Mouse (Mus musculus) retina, embryonic 14.5 days (tissue): Measurements from ENCODE around the gene Dgkh.

Experiments used
- DNase-seq: peaks from one replicate; pipeline ENCODE4 v3.0.0-alpha.2; 2015; ENCODE audit warnings: low spot score

Dgkh gene

DNA sequence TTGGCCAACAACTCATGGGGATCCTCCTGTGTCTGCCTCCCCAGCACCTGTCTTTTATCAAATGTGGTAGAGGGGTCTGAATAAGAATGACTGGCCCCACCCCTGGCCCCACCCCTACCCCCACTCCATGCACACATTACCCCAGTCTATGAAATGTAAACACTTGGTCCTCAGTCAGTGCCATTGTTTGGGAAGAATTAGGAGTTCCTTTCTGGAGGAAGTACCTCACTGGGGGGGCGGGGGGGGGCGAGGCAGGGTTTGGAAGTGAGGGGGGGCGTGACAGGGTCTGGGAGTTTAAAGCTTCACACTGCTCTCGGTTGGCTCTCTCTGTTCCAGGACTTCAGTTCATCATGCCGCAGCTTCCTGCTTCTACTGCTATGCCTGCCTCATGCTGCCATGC lies 10.5 kb downstream of the Dgkh start:
- no peak for DNase-seq

- no peak for DNase-seq
Observed at GRCm38 (mm10) chr14:78716035-78716434, 16.5 kb downstream of the Dgkh start.

- DNase-seq = no peak
Observed at GRCm38 (mm10) chr14:78712565-78713148, 19.9 kb downstream of the Dgkh start.

DNA sequence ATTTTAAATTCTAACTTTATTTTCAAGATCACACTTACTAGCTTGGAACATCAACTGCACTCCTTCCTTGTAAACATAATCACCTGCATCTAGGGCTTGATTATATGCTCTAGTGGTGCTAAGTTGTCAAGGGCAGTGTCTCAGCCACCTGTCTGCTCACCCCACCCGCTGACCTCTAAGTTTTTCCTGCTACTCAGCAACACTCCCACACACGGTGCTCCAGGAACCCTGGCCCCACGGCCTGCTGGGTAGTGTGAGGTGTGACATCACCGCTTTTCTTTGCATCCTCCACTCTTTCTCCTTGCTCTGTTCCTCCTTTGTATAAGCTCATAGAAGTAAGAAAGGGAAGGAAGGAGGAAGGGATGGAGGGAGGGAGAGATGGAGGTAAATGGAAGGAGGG lies 21.9 kb downstream of the Dgkh start:
- no peak for DNase-seq

DNA sequence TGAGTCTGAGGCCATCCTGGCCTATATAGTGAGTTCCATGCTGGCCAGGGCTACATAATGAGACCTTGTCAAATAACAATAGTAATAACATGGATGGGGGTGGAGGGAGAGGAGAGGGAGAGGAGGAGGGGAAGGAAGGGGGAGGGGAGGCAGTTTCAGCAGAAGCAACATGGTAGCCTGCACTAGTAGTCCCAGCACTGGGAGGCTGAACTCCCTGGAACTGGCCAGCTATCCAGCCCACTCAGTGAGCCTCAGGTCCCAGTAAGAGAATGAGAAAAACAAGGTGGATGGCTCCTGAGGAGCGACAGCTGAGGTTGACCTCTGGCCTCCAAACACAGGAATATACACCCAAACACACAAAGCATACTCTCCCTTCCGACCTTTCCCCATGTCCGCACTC lies 27.0 kb downstream of the Dgkh start:
- no peak for DNase-seq

- no peak for DNase-seq
Observed at GRCm38 (mm10) chr14:78703989-78704388, 28.6 kb downstream of the Dgkh start.

- DNase-seq = no peak
Observed at GRCm38 (mm10) chr14:78703361-78703760, 29.2 kb downstream of the Dgkh start.

DNA sequence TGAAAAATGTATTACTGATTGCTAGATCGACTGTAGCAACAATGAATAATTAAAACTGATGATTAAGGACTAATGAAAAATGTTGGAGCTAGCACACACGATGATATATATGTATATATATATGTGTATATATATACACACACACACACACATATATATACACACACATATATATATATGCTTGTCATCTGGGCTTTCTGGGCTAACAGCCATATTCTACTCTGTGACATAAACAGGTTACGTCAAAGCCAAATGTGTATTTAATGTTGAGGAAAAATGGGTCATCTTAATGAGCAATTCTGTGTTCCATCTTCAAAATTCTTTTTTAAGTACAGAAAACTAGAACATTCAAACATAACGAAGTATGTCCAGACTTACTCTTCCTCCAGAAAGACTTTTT lies 30.5 kb downstream of the Dgkh start:
- no peak for DNase-seq

DNA sequence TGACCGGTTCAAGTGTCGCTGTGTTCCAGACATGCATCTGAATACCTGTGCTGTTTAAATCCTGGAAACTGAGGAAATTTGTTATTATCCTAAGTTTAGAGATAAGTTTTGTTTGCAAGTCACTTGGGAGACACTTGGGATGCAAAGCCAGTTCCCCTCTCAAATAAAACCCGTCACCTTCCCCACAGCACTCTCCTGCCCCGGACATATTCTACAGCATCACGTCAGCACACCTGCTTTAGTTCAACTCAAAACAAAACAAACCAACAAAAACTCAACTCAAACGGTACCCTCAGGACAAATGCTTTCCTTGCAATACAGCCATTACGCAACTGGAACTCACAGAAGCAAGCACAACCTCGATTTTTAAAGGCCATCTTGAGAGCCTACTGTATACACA lies 31.1 kb downstream of the Dgkh start:
- DNase-seq = no peak

GRCm38 (mm10) chr14:78701087-78701486 lies 31.5 kb downstream of the Dgkh start:
- DNase-seq = no peak

GRCm38 (mm10) chr14:78699634-78700033 lies 32.9 kb downstream of the Dgkh start:
- DNase-seq = no peak

DNA sequence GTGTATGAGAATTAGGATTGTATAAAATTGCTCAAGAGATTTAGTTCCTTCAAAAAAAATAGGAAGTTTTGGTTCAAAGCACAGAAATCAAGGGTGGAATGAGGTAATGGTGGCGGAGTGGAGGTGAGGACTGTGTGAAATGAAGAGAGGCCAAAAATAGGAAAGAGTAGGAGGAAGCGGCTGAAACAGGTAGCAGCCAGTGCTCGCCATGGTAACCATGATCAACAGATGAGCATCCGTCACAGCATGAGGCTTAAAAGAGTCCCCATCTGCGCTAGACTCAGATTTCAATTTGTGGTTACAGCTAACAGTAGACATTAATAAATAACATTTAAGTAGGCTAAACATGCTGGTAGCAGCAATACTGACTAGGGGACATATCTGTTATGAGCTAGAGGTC lies 33.4 kb downstream of the Dgkh start:
- DNase-seq = peak; percentile 18

DNA sequence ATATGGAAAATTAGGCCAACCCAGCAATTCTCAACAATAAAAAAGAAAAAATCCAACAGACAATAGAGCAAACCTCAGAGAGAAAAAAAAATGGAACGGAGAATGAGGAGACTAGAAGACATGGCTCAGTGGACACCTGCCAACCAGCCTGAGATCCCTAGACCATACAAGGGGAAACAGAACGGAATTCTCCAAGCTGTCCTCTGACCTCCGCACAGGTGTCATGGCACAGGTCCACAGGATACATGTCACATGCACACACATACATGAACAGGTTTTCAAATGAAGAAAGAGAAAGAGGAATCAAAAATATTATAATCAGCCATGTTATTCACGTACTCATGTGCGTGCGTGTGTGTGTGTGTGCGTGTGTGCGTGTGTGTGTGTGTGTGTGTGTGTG lies 38.5 kb downstream of the Dgkh start:
- DNase-seq = no peak

DNA sequence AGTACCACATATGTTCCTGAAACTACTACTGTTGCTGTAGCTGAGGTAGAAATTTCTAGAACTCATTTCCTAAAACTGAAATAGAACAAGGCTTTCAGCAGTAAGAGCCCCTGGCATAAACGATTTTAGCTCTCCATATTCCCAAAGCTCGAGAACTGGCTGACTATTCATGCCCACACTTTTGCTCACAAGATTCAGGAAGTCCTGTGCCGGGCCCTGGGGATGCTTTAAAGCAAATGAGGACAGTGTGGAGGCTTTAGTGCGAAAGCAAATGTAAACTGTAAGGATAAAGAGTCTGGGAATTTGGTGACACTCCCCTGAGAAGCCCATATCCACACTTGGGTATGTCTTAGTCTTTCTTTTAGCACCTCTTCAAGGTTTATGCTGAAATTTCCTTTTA lies 40.0 kb downstream of the Dgkh start:
- DNase-seq = no peak

DNA sequence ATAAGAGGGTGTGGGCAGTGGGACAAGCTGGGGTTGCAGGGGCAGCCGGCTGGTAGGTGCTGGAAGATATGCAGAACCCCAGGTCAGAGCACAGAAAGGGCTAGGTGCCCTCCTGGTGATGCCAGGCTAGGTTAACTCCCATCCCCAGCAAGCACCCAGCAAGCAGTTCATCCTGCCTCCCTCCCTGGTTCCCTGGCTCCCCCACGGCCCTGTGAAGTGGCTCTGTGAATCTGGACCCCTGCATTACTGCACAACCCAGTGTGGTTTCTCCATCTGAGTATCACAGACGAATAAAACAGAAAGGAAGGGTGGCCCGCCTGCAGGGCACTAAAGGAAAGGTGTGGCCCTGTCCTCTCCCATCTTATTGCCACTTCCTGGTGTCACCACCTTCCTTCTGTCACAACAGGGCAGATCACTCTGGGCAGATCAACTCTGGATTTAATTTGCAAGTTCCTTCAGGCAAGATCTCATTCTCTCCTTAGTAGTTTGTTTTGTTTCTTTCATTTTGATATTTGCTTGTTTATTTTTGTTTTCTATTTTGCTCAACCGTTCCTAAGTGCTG lies 40.6 kb downstream of the Dgkh start:
- DNase-seq = no peak

- no peak for DNase-seq
Observed at GRCm38 (mm10) chr14:78690883-78691282, 41.7 kb downstream of the Dgkh start.

GRCm38 (mm10) chr14:78690387-78690786 lies 42.2 kb downstream of the Dgkh start:
- no peak for DNase-seq

- DNase-seq = no peak
Observed at GRCm38 (mm10) chr14:78689950-78690349, 42.6 kb downstream of the Dgkh start.

- no peak for DNase-seq
Observed at GRCm38 (mm10) chr14:78687716-78688115, 44.9 kb downstream of the Dgkh start.

DNA sequence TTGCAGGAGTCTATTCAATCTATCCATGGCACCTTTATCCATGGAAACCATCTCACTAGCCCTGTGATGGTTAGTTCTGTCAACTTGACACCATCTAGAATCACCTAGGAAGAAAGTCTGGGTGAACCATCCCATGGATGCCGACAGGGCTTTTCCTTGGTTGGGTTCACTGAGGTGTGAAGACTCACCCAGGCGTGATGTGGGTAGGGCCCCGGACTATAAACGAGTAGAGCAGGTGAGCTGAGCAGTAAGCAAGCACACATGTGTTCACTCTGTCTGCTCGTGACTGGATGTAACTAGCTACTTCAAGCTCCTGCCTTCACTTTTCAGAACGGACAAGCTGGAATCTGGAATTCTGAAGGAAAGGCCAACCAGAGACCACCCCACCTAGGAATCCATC lies 45.9 kb downstream of the Dgkh start:
- no peak for DNase-seq

GRCm38 (mm10) chr14:78684171-78684570 lies 48.4 kb downstream of the Dgkh start:
- DNase-seq = no peak

DNA sequence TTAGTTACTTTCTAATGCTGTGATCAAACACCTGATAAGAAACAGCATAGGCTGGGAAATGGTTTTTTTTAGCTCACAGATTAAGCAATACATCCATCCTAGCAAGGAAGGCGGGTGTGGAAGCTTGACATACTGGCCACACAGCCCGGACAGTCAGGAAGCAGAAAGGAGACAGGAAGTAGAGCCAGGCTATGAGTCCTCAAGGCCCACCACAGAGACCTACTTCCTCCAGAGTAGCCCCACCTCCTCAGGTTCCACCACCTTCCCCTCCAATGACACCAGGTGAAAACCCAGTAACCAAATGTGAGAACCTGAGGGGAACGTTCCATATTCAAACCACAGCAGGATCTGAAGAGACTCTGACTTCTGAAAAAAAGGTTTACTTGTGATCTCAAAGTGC lies 53.6 kb downstream of the Dgkh start:
- DNase-seq = no peak

DNA sequence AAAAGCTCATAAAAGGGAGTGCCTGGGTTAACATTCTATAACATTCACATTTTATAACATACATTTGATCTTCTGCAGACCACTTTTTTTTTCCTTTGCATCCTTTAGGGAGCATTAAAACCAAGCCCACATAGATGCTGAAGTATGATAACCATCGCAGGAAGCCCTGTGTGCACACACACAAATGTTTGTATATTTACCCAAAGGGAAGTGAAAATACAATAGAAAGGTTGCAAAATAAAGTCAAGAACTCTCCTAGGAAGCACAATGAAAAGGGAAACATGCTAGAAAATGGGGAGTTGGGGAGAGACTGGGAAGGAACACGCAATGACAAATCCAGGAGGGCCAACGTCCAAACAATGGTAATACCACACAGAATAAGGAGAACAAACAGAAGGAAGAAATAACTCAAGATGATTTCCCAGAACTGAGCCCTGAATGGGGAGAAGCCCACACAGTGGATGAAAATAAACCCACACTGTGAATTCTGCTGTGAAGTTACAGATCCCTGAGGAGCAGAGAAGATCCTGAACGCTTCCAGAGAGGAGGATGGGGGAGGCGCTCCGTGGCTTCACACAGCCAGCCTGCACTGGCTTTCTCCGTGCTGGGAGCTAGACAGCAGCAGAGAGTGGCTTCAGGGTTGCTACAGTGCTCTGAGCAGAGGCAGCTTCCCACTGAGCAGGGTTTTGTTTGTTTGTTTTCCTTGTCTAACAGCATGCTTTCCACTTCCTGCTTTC lies 54.6 kb downstream of the Dgkh start:
- peak; percentile 33 for DNase-seq

DNA sequence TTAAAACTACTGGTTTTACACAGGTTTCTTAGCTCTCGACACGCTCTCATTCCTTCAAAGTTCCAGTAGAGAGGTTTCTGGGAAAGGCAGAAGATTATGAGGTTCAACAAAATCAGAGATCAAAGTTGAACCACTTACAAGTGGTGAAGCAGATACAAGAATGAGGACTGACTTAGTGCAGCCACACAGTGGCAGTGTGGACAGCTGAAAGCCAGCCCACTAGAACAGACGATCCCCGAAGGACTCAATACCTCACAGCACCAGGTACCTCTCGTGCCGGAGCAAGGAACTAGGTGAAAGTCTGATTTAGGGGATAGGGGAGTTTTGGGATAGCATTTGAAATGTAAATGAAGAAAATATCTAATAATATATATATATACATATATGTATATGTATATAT lies 56.1 kb downstream of the Dgkh start:
- peak; percentile 25 for DNase-seq
